ENCODE assay signal across 24 mouse cellular contexts in the genomic region with DNA sequence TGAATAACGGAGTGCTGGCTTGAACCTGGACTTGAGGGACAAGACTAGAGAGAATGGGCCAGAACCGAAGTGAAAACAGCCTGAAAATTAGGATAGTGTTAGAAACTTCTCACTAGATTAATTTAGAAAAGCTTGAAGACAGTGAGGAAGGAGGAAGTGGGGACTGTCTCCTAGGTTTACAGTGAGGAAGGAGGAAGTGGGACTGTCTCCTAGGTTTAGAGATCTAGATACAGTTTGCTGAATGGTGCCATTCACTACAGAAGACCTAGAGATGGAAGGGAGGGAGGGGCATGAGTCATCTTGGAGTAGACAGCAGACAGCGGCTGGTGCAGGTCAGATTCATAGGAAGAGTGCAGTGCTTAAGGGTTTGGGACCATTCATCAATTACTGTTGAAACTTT. TPM values are rescaled to one million over a fixed set of nuclear protein-coding genes. Genes with fewer than 3 reads are reported as not detected.
DNase-seq lines count a peak whose midpoint lies in the region; ATAC-seq lines count a peak whose summit lies in the region.
"Had no signal": no experiment of that assay in that cellular context is flagged by ENCODE, and none has a peak within 500 bp of the region (broad histone marks: within the 10 kb centered on the region; RNA-seq: fewer than 3 reads in every experiment).

No protein-coding gene starts in this region.

- intact Hi-C loops in heart, postnatal 14 days (cut with DNase I) = no loop called here

- peak; percentile 24 for DNase-seq in A20 (ENCODE audit: low read depth, low spot score)
- DNase-seq in MEL-GATA-1-ER (ENCODE audit: extremely low read depth, low read depth) = peak; percentile 52
- DNase-seq in right cerebral cortex, adult 18-20 months = no peak
- DNase-seq in heart, postnatal 14 days = no peak
- DNase-seq in cerebellum, adult 9-11 months = no peak
- no peak for DNase-seq in thymus, postnatal 25 days
- DNase-seq: adrenal gland, adult 8-10 months; adrenal gland, postnatal 25 days; B cell, adult 2 months; cerebellum, adult 11 months; cerebellum, adult 2 months; cerebellum, postnatal 14 days; embryo, embryonic 11 days; gastrocnemius, postnatal 10 days; gastrocnemius, postnatal 36 days; heart, adult 18-20 months; heart, postnatal 36 days had no signal

- peak; percentile 89 for ATAC-seq in common myeloid progenitor, adult 5-6 weeks (replicated peaks; ENCODE audit: low read depth, poor library complexity, severe bottlenecking)
- ATAC-seq in megakaryocyte progenitor cell, adult 5-6 weeks (replicated peaks; ENCODE audit: poor library complexity) = peak; percentile 95
- ATAC-seq: activated CD4-positive, CD25-positive, alpha-beta regulatory T cell, adult 4 months; forebrain, embryonic 15.5 days; hindbrain, embryonic 16.5 days; intestine, embryonic 15.5 days had no signal

RNA-seq across cellular contexts. Expression of gene Slfnl1, which starts 8.9 kb away (rescaled TPM):
- 0.18 TPM in 1 of 2 replicates, not detected in the other for total RNA-seq in common myeloid progenitor, adult 5-6 weeks (2017)
- not detected in 2 replicates for total RNA-seq in megakaryocyte progenitor cell, adult 5-6 weeks (2015)
- total RNA-seq in megakaryocyte progenitor cell, adult 5-6 weeks (2017) = not detected in 2 replicates
- total RNA-seq in heart, postnatal 14 days (2021) = under 1 TPM in 1 of 2 experiments, not detected in 1; 0.17 TPM
- total RNA-seq: G1E; heart, adult 18-20 months; heart, postnatal 36 days had no signal

RNA-seq across cellular contexts. Expression of gene Ctps, which starts 47.0 kb away (rescaled TPM):
- 62.3 and 62.4 TPM in 2 replicates for total RNA-seq in common myeloid progenitor, adult 5-6 weeks (2017)
- 42.0 and 45.9 TPM in 2 replicates for total RNA-seq in megakaryocyte progenitor cell, adult 5-6 weeks (2015)
- total RNA-seq in megakaryocyte progenitor cell, adult 5-6 weeks (2017) = 49.9 and 60.3 TPM in 2 replicates
- 10 to 100 TPM; 30.3 to 36.1 TPM for total RNA-seq in heart, postnatal 14 days (2021)

Comparison
In these comparisons a context has a peak if more than half of its experiments do, and no peak if none do; other contexts are left out.
1. DNase-seq: peak in A20 (single experiment) and MEL-GATA-1-ER (single experiment); none in right cerebral cortex, adult 18-20 months (single experiment), heart, postnatal 14 days (0 of 2), cerebellum, adult 9-11 months (single experiment) and thymus, postnatal 25 days (single experiment).